Mouse (Mus musculus) E14TG2a.4 (cell line): ENCODE measurements around the gene Galnt16.

ENCODE experiments used
- H3K27me3 ChIP-seq: 2 replicates; pipeline ENCODE4 v1.6.1; 2014; ENCODE audit warnings: low read length, control low read depth; ENCODE audit not compliant: insufficient read depth
- H3K36me3 ChIP-seq: 2 replicates; pipeline ENCODE4 v1.6.1; 2014; ENCODE audit warnings: low read length, control low read depth; ENCODE audit not compliant: insufficient read depth
- H3K4me1 ChIP-seq: replicated peaks from 2 replicates; pipeline ENCODE4 v1.6.1; 2014; ENCODE audit warnings: low read depth, low read length, control low read depth
- H3K4me3 ChIP-seq: replicated peaks from 2 replicates; pipeline ENCODE4 v1.5.1; 2014; ENCODE audit warnings: mild to moderate bottlenecking, low read length
- H3K9me3 ChIP-seq: 2 replicates; pipeline ENCODE4 v1.6.1; 2014; ENCODE audit warnings: low read length, control low read depth
- CTCF ChIP-seq: conservative IDR thresholded peaks from 2 replicates; pipeline ENCODE4 v1.5.1; 2014; ENCODE audit warnings: low read length
- NANOG ChIP-seq: IDR thresholded peaks from 2 replicates; pipeline ENCODE4 v1.6.1; 2014; ENCODE audit warnings: borderline replicate concordance, low read length, mixed read lengths
- POU5F1 ChIP-seq: IDR thresholded peaks from 2 replicates; pipeline ENCODE4 v1.6.1; 2014; ENCODE audit warnings: low read length, borderline replicate concordance

Gene Galnt16

DNA sequence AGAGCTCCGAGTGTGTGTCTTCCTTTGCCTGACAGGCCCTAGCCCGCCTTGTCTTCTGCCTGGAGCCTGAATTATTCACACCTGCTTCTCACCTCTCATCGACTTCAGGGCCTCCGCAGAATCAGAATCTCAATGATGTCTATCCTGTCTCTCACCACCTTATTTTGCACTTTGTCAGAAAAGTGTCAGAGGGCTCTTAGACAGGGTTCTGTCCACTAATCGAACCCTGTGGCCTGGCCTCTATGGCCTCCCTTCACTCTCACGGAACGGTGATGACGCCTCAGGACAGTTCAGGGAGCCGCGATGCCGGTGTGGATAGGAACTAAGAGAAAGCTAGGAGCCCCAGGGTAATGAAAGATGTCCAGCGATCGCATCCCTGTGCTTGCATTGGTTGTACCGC, at the start of gene Galnt16:
TSS of gene Galnt16 (plus strand) at position 301 of the 400 bp plus-strand sequence.
- Histone ChIP-seq H3K4me3 (peak within 1 kb of the TSS; percentile 90), H3K36me3 (no peaks in the 10 kb centered on the region), H3K27me3 (peaks cover 92% of the 10 kb centered on the region), H3K9me3 (no peaks in the 10 kb centered on the region), H3K4me1 (peaks cover 18% of the 10 kb centered on the region)
- no peak for TF ChIP-seq CTCF
- TF ChIP-seq POU5F1 = no peak
- no peak for TF ChIP-seq NANOG

DNA sequence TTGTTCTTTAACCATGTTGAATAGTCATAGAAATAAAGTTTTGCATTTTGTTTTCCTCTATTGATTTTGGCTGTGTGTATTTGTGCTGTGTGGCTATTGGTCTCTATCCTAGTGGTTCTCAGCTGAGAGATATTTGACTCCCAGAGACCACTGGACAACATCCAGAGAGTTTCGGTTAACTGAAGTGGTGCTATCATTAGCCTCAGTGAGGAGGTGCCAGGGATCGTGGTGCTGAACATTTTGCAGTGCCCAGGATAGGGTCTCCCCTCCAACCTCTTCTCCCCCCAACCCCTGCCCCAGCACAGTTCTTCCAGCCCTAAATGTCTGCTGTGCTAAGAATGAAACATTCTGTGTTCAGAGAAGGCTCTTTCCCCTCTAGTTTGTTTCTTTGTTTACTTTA, 47.9 kb upstream of the Galnt16 start:
- TF ChIP-seq POU5F1 (no peak), CTCF (no peak), NANOG (no peak)
- H3K27me3 ChIP-seq = no peaks in the 10 kb centered on the region
- H3K4me3 ChIP-seq = no peak overlapping the region
- peaks cover 10% of the 10 kb centered on the region; the same call in 1 of the 2 replicates for H3K4me1 ChIP-seq
- no peaks in the 10 kb centered on the region for H3K9me3 ChIP-seq
- no peaks in the 10 kb centered on the region for H3K36me3 ChIP-seq

DNA sequence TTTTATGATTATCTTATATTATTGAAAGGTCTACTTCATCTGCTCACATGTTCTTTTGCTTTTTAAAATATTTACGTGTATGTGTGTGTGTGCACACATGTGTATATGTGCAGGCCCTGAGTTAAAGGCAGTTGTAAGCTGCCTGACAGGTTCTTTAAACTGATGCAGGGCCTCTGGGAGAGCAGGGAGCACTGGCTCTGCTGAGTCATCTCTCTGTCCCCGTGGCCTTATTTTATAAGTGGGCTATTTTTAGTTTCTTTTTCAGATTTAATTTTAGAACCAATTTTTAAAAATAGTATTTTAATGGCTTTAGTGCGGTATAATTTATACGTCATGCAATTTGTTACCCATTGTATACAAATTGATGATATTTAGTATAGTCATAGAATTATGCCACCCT, 46.2 kb upstream of the Galnt16 start:
- H3K27me3 ChIP-seq = no peaks in the 10 kb centered on the region
- H3K4me3 ChIP-seq = no peak overlapping the region
- peaks cover 6% of the 10 kb centered on the region; the same call in 1 of the 2 replicates for H3K36me3 ChIP-seq
- no peaks in the 10 kb centered on the region for H3K9me3 ChIP-seq
- peaks cover 13% of the 10 kb centered on the region; the same call in 1 of the 2 replicates for H3K4me1 ChIP-seq
- TF ChIP-seq POU5F1 (no peak), NANOG (no peak), CTCF (no peak)

DNA sequence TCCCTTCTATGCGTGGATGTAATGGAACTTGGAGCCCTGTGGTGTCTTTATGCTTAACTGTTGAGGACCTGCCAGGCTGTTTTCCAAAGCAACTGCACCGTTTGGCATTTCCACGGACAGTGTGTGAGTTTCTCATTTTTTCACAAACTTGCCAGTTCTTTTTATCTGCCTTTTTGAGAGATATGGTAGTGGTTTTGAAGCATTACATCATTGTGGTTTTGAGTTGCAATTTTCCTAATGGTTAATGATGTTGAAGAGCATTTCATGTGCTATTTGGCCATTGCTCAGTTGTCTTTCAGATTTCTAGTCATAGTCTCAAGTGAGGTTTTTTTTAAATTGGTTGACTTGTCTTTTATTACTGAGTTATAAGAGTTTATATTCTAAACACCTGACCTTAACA, 44.3 kb upstream of the Galnt16 start:
- Histone ChIP-seq H3K36me3 (peaks cover 7% of the 10 kb centered on the region; the same call in 1 of the 2 replicates), H3K27me3 (no peaks in the 10 kb centered on the region), H3K4me3 (no peak overlapping the region), H3K9me3 (no peaks in the 10 kb centered on the region), H3K4me1 (peaks cover 13% of the 10 kb centered on the region; the same call in 1 of the 2 replicates)
- TF ChIP-seq NANOG (no peak), POU5F1 (no peak), CTCF (no peak)

DNA sequence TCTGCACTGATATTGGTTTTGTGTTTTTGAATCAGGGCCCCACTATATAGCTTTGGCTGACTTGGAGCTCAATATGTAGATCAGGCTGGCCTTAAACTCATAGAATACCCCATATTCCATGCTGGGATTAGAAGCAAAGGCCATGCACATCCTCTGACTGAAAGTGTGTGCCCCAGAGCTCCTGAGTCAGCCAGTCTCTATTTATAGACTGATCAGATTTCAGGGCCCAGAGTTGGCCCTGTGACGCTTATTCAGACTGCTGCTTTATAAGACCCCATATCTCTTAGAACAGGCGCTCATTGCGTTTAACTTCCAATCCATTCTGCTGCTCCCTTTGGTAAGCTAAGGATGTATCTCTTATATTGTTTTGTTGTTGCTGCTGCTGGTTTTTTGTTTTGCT, 38.1 kb upstream of the Galnt16 start:
- TF ChIP-seq NANOG (no peak), CTCF (no peak), POU5F1 (no peak)
- no peaks in the 10 kb centered on the region for H3K9me3 ChIP-seq
- no peaks in the 10 kb centered on the region for H3K27me3 ChIP-seq
- H3K4me1 ChIP-seq = peaks cover 6% of the 10 kb centered on the region
- no peak overlapping the region for H3K4me3 ChIP-seq
- H3K36me3 ChIP-seq = peaks cover 21% of the 10 kb centered on the region

DNA sequence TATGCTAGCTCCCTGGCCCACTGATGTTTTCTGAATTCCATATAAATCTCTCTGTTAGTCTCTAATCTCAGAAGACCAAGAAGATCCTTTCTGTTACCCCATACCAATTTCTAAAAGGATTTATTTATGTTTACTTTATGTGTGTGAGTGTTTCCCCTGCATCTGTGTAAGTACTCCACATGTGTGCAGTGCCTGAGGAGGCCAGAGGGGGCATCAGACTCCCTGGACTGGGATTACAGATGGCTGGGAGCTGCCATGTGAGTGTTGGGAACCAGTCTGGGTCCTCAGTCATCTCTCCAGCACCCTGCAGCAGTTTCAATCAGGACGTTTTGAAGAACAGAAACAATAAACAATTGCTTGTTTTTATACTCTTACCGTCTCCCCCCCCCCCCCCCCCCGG, 34.7 kb upstream of the Galnt16 start:
- H3K4me3 ChIP-seq = no peak overlapping the region
- H3K36me3 ChIP-seq = peaks cover 18% of the 10 kb centered on the region
- no peaks in the 10 kb centered on the region for H3K9me3 ChIP-seq
- H3K27me3 ChIP-seq = no peaks in the 10 kb centered on the region
- peaks cover 35% of the 10 kb centered on the region for H3K4me1 ChIP-seq
- peak; percentile 90 for TF ChIP-seq CTCF
- TF ChIP-seq NANOG = no peak
- no peak for TF ChIP-seq POU5F1

DNA sequence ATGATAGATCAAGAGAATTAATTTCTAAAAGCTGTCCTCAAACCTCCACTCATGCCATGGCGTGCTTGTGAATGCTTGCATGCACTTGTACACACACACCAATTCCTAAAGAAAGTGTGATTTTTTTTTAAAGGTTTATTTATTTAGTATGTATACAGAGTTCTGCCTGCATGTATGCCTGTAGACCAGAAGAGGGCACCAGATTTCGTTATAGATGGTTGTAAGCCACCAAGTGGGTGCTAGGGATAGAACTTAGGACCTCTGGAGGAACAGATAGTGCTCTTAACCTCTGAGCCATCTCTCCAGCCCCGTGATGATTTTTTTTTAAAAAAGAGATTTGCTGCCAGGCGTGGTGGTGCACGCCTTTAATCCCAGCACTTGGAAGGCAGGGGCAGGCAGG, 24.8 kb upstream of the Galnt16 start:
- peaks cover 37% of the 10 kb centered on the region for H3K36me3 ChIP-seq
- no peaks in the 10 kb centered on the region for H3K27me3 ChIP-seq
- no peak overlapping the region for H3K4me3 ChIP-seq
- H3K4me1 ChIP-seq = peaks cover 5% of the 10 kb centered on the region
- H3K9me3 ChIP-seq = no peaks in the 10 kb centered on the region
- TF ChIP-seq POU5F1 = no peak
- TF ChIP-seq CTCF = peak; percentile 39; the same call in 1 of the 2 replicates

DNA sequence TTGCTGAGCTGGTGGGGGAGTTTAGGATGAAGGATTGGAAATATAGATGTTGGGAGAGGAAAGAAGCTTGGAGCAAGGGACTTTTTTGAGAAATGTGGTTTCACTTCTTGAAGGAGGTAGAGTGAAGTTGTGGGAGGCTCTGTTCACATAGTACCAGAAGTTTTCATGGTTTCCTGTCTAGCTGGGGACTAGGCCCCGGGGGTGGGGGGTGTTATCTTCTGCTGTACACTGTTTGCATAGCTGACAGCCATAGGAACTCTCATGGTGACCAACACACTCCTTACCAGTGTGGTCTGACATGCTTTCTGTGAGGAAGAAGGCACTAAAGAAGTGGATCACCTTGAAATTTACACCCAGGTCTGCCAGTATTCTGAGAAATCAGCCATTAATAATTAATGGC, 22.4 kb upstream of the Galnt16 start:
- no peaks in the 10 kb centered on the region for H3K9me3 ChIP-seq
- TF ChIP-seq POU5F1 = no peak
- no peak for TF ChIP-seq CTCF
- no peaks in the 10 kb centered on the region for H3K27me3 ChIP-seq
- H3K4me3 ChIP-seq = no peak overlapping the region
- H3K4me1 ChIP-seq = peaks cover 5% of the 10 kb centered on the region
- H3K36me3 ChIP-seq = peaks cover 20% of the 10 kb centered on the region

DNA sequence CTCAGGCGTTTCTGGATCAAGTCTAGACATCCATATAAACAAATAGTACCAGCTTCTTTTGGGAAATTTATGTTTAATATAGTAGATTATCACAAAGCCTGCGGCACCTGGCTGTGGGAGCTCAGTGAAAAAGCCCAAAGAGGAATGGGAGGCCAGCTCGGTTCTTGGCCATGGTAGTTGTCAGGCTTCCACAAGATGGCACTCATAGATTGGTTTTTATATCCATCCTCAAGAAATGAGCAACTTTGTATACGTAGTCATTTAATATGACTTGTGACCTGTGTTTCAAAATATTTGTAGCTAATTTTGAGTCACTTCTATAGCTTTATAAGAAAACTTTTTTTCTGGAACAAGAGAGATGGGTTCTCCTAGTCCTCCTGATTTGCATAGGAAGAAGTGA, 19.7 kb upstream of the Galnt16 start:
- Histone ChIP-seq H3K4me1 (peaks cover 5% of the 10 kb centered on the region), H3K4me3 (no peak overlapping the region), H3K9me3 (no peaks in the 10 kb centered on the region), H3K27me3 (no peaks in the 10 kb centered on the region), H3K36me3 (peaks cover 3% of the 10 kb centered on the region; the same call in 1 of the 2 replicates)
- TF ChIP-seq POU5F1 = no peak
- no peak for TF ChIP-seq CTCF
- TF ChIP-seq NANOG = no peak
